In the genomic region with DNA sequence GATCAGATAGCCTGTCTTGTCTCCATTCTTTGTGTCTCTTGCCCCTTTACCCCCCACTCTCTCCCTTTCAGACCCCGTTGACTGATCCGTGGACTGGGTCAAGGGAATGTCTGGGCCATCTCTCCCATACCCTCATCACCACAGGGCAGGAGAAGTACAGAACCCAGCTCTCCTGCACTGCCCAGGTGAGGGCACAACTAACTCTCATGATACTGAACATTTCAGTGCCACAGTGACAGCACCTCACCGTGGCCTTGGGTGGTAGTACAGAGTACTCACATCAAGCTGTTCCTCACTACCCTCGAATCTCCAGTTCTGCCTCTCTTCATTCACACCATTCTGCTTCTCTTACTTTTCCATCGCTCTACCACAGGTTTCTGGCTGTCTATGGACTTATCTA, we compare ENCODE assay signal across 25 mouse cellular contexts.
DNase-seq lines count a peak whose midpoint lies in the region; ATAC-seq and TF ChIP-seq lines count a peak whose summit lies in the region.
"Had no signal": no experiment of that assay in that cellular context is flagged by ENCODE, and none has a peak within 500 bp of the region (broad histone marks: within the 10 kb centered on the region; RNA-seq: fewer than 3 reads in every experiment).

No protein-coding gene starts in this region.

- H3K36me3 ChIP-seq in intestine, postnatal 0 days (ENCODE audit: control insufficient read depth, insufficient read depth) = no peaks in the 10 kb centered on the region
- H3K36me3 ChIP-seq in intestine, embryonic 16.5 days (ENCODE audit: control insufficient read depth, insufficient read depth, low read length) = no peaks in the 10 kb centered on the region
- no peaks in the 10 kb centered on the region for H3K36me3 ChIP-seq in liver, embryonic 14.5 days (replicated peaks; ENCODE audit: control insufficient read depth, insufficient read depth, low read depth)
- no peaks in the 10 kb centered on the region for H3K36me3 ChIP-seq in liver, postnatal 0 days (replicated peaks; ENCODE audit: insufficient read depth, low read length)
- H3K36me3 ChIP-seq: forebrain, embryonic 10.5 days; G1E; heart, embryonic 12.5 days; heart, embryonic 15.5 days; hindbrain, embryonic 10.5 days; hindbrain, embryonic 13.5 days had no signal

- no peak overlapping the region for H3K27ac ChIP-seq in intestine, postnatal 0 days (ENCODE audit: low read depth, low read length)
- no peak overlapping the region for H3K27ac ChIP-seq in intestine, embryonic 16.5 days (ENCODE audit: low read length)
- no peak overlapping the region for H3K27ac ChIP-seq in liver, embryonic 14.5 days
- H3K27ac ChIP-seq in liver, postnatal 0 days (ENCODE audit: low read depth) = no peak overlapping the region
- H3K27ac ChIP-seq in left cerebral cortex, adult 2 months = no peak overlapping the region
- H3K27ac ChIP-seq: forebrain, embryonic 10.5 days; forebrain, embryonic 13.5 days; heart, embryonic 15.5 days; hindbrain, embryonic 10.5 days; hindbrain, embryonic 13.5 days had no signal

- H3K27me3 ChIP-seq in intestine, postnatal 0 days (replicated peaks; ENCODE audit: control insufficient read depth, insufficient read depth, low read length) = no peaks in the 10 kb centered on the region
- H3K27me3 ChIP-seq in intestine, embryonic 16.5 days (replicated peaks; ENCODE audit: control insufficient read depth, insufficient read depth, low read length) = no peaks in the 10 kb centered on the region
- no peaks in the 10 kb centered on the region for H3K27me3 ChIP-seq in liver, embryonic 14.5 days (ENCODE audit: control insufficient read depth, insufficient read depth, low read length)
- H3K27me3 ChIP-seq in liver, postnatal 0 days (ENCODE audit: insufficient read depth, low read length) = no peaks in the 10 kb centered on the region
- H3K27me3 ChIP-seq: forebrain, embryonic 13.5 days; heart, embryonic 12.5 days; heart, embryonic 15.5 days; hindbrain, embryonic 13.5 days had no signal

- no peak overlapping the region for H3K4me2 ChIP-seq in intestine, postnatal 0 days (replicated peaks; ENCODE audit: low read depth)
- no peak overlapping the region for H3K4me2 ChIP-seq in intestine, embryonic 16.5 days (ENCODE audit: low read depth, low read length)
- H3K4me2 ChIP-seq in liver, embryonic 14.5 days (ENCODE audit: low read depth) = no peak overlapping the region
- H3K4me2 ChIP-seq in liver, postnatal 0 days (ENCODE audit: low read depth, low read length) = no peak overlapping the region
- H3K4me2 ChIP-seq: forebrain, embryonic 13.5 days; heart, embryonic 12.5 days; heart, embryonic 15.5 days; hindbrain, embryonic 13.5 days had no signal

- peak; percentile 25; the same call in 1 of the 2 replicates for TF ChIP-seq CTCF in intestine, postnatal 0 days (IDR thresholded peaks at IDR 0.05; ENCODE audit: low read depth)
- peak; percentile 15; the same call in 1 of the 2 replicates for TF ChIP-seq CTCF in liver, embryonic 14.5 days (IDR thresholded peaks at IDR 0.05; ENCODE audit: low read depth)
- TF ChIP-seq CTCF in liver, postnatal 0 days (IDR thresholded peaks at IDR 0.05; ENCODE audit: low read depth) = no peak
- TF ChIP-seq CTCF in left cerebral cortex, adult 2 months (IDR thresholded peaks at IDR 0.05) = no peak

- H3K9ac ChIP-seq in intestine, postnatal 0 days (ENCODE audit: low read depth, low read length) = no peak overlapping the region
- H3K9ac ChIP-seq in intestine, embryonic 16.5 days (ENCODE audit: low read depth, low read length) = no peak overlapping the region
- no peak overlapping the region for H3K9ac ChIP-seq in liver, embryonic 14.5 days (replicated peaks)
- H3K9ac ChIP-seq in liver, postnatal 0 days (replicated peaks) = no peak overlapping the region
- H3K9ac ChIP-seq: forebrain, embryonic 13.5 days; heart, embryonic 12.5 days; heart, embryonic 15.5 days; hindbrain, embryonic 13.5 days had no signal

- no peak for TF ChIP-seq EP300 in liver, embryonic 14.5 days (IDR thresholded peaks at IDR 0.05; ENCODE audit: low read depth)
- TF ChIP-seq EP300 in liver, postnatal 0 days (IDR thresholded peaks at IDR 0.05; ENCODE audit: low read depth) = no peak

- WGBS in intestine, postnatal 0 days = 69% methylated on average over 5 of the region's 5 CpGs
- 77% methylated on average over 5 of the region's 5 CpGs for WGBS in intestine, embryonic 16.5 days
- whole genome bisulfite sequencing in liver, embryonic 14.5 days (ENCODE audit: insufficient replicate concordance) = 52% methylated on average over 5 of the region's 5 CpGs
- 64% methylated on average over 5 of the region's 5 CpGs for WGBS in liver, postnatal 0 days (ENCODE audit: insufficient replicate concordance)

- DNase-seq in liver, embryonic 14.5 days (ENCODE audit: low read depth in 3 of 3, low spot score in 3 of 3) = no peak
- DNase-seq in liver, postnatal 0 days = no peak
- DNase-seq in thymus, postnatal 0 days (ENCODE audit: low spot score) = peak; percentile 5
- no peak for DNase-seq in thymus, postnatal 14 days
- peak; percentile 10 for DNase-seq in R1 (ENCODE audit: low read depth, low spot score)
- no peak for DNase-seq in left cerebral cortex, adult 2 months (ENCODE audit: extremely low spot score in 1 of 2, low spot score in 2 of 2)
- DNase-seq: adrenal gland, postnatal 10 days; adrenal gland, postnatal 36 days; cerebellum, adult 18-20 months; cerebellum, adult 9-10 months; cerebellum, postnatal 14 days; gastrocnemius, postnatal 25 days; heart, adult 18-20 months; heart, postnatal 10 days; heart, postnatal 36 days had no signal

- no peaks in the 10 kb centered on the region for H3K9me3 ChIP-seq in intestine, postnatal 0 days (ENCODE audit: control insufficient read depth)
- H3K9me3 ChIP-seq in intestine, embryonic 16.5 days (ENCODE audit: control insufficient read depth, low read length) = no peaks in the 10 kb centered on the region
- H3K9me3 ChIP-seq in liver, embryonic 14.5 days (ENCODE audit: control insufficient read depth, low read length) = no peaks in the 10 kb centered on the region
- H3K9me3 ChIP-seq in liver, postnatal 0 days (ENCODE audit: low read length) = no peaks in the 10 kb centered on the region
- H3K9me3 ChIP-seq: forebrain, embryonic 10.5 days; forebrain, embryonic 13.5 days; G1E; heart, embryonic 12.5 days; heart, embryonic 15.5 days; hindbrain, embryonic 10.5 days; hindbrain, embryonic 13.5 days had no signal

- ATAC-seq in intestine, postnatal 0 days = no peak
- no peak for ATAC-seq in intestine, embryonic 16.5 days
- no peak for ATAC-seq in liver, embryonic 14.5 days (ENCODE audit: insufficient read depth)
- no peak for ATAC-seq in liver, postnatal 0 days
- ATAC-seq: forebrain, embryonic 13.5 days; hindbrain, embryonic 16.5 days had no signal

- intact Hi-C loops in left cerebral cortex, adult 2 months (cut with DNase I) = no loop called here

- H3K4me1 ChIP-seq in intestine, postnatal 0 days (replicated peaks; ENCODE audit: control insufficient read depth, insufficient read depth, low read length) = no peaks in the 10 kb centered on the region
- no peaks in the 10 kb centered on the region for H3K4me1 ChIP-seq in intestine, embryonic 16.5 days (ENCODE audit: control insufficient read depth, insufficient read depth, low read length)
- H3K4me1 ChIP-seq in liver, embryonic 14.5 days (replicated peaks; ENCODE audit: control insufficient read depth in 2 of 2, insufficient read depth in 2 of 2, low read length in 1 of 2) = no peaks in the 10 kb centered on the region
- no peaks in the 10 kb centered on the region for H3K4me1 ChIP-seq in liver, postnatal 0 days (ENCODE audit: insufficient read depth)
- H3K4me1 ChIP-seq: forebrain, embryonic 13.5 days; heart, embryonic 15.5 days; hindbrain, embryonic 13.5 days had no signal

- H3K4me3 ChIP-seq in intestine, postnatal 0 days (ENCODE audit: low read depth, low read length) = no peak overlapping the region
- H3K4me3 ChIP-seq in intestine, embryonic 16.5 days (ENCODE audit: low read length) = no peak overlapping the region
- H3K4me3 ChIP-seq in liver, embryonic 14.5 days (ENCODE audit: insufficient read depth in 1 of 2, low read depth in 2 of 2, low read length in 2 of 2) = no peak overlapping the region
- no peak overlapping the region for H3K4me3 ChIP-seq in liver, postnatal 0 days (ENCODE audit: low read depth, low read length)
- no peak overlapping the region for H3K4me3 ChIP-seq in left cerebral cortex, adult 2 months
- H3K4me3 ChIP-seq: forebrain, embryonic 10.5 days; forebrain, embryonic 13.5 days; heart, embryonic 12.5 days; heart, embryonic 15.5 days; hindbrain, embryonic 10.5 days; hindbrain, embryonic 13.5 days had no signal

Comparison
In these comparisons a context has a peak if more than half of its experiments do, and no peak if none do; other contexts are left out.
1. CTCF ChIP-seq: peak in intestine, postnatal 0 days (single experiment) and liver, embryonic 14.5 days (single experiment); none in liver, postnatal 0 days (single experiment) and left cerebral cortex, adult 2 months (single experiment).
2. DNase-seq: peak in thymus, postnatal 0 days (single experiment) and R1 (single experiment); none in liver, embryonic 14.5 days (0 of 3), liver, postnatal 0 days (single experiment), thymus, postnatal 14 days (single experiment) and left cerebral cortex, adult 2 months (0 of 2).